Mouse (Mus musculus): ENCODE data around the gene Tmem165.

DNA sequence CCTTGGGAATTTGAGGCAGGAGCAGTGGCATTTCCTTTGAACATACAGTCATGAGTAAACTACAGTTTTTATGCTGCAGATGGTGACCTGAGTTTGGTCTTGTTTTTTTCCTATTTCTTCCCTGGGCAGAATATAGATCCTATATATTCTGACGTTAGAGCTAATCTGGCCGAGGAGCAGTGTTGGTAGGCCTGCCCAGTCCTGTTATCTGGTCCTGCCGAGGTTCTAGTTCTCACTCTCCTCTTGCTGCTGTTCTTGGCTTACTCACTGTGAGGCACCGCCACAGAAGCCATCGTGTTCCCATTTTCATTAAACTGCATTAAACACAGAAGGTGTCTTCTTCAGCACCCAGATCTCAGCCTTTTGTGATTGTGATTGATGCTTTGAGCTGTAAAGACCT is 4.2 kb downstream of the Tmem165 start:
- no peak for TF ChIP-seq GATA1 (IDR thresholded peaks at IDR 0.05; ENCODE audit: borderline replicate concordance, low read length)
- no peak for TF ChIP-seq FLI1 (IDR thresholded peaks at IDR 0.05; ENCODE audit: low read length)

All from megakaryocyte, embryonic 14.5 days (primary cell).